Mouse (Mus musculus): ENCODE measurements at regions not wholly inside any gene's neighbourhood (a gene's known extent, or its start where the extent isn't known, plus 50 kb on each side); places are given as distances from the start of the nearest gene placed in this dataset.

GRCm38 (mm10) chr5:83410221-83410620 is 55.2 kb upstream of the Tecrl start:
- H3K4me3 ChIP-seq, result no peak overlapping the region
- no peak overlapping the region for H3K27ac ChIP-seq
- no peaks in the 10 kb centered on the region for H3K27me3 ChIP-seq (ENCODE audit: control insufficient read depth, insufficient read depth, low read length)
- H3K79me2 ChIP-seq (replicated peaks; ENCODE audit: control insufficient read depth, insufficient read depth, low read length), result no peaks in the 10 kb centered on the region
- no peak for DNase-seq
- WGBS, result 47% methylated on average over 2 of the region's 2 CpGs
- no peaks in the 10 kb centered on the region for H3K4me1 ChIP-seq (ENCODE audit: control insufficient read depth, insufficient read depth, low read length)
- intact Hi-C loops (cut with DNase I), result no loop called here
- TF ChIP-seq EP300 (IDR thresholded peaks at IDR 0.05; ENCODE audit: insufficient read depth, low read depth, low read length) (no peak), POLR2A (IDR thresholded peaks at IDR 0.05; ENCODE audit: insufficient read depth, low read depth, low read length) (no peak), CTCF (IDR thresholded peaks at IDR 0.05) (no peak)
- no peaks in the 10 kb centered on the region for H3K36me3 ChIP-seq (ENCODE audit: control insufficient read depth, insufficient read depth, low read length)
- H3K9ac ChIP-seq (ENCODE audit: low read depth, low read length), result no peak overlapping the region

DNA sequence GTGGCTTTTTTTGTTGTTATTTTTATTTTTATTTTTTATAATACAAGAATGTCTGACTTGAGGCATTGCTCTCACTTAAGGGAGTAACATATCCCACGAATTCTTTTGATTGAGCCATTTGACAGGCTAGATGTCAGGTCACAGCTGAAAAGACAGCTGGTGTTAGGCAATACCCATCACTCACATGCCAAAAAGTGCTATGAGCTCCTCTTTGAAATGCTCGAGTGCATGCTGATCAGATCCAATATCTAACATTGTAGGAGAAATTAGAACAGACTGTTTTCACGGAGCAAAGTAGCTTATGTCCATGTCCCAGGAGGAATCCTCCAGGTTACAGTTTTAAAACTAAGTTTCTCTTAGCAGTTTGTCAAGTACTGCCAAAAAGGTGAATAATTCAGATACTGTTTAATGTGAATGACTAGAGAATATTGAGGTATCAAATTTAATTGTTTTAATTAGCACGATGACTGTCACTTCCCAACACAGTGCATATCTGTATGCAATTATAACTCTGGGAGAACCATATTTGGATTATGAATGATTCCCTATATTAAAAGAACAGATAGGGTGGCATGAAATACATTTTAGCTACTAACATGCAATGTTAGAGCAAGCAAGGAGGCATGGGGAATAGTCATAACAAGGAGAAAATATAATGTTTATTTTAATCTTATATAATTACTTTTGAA is 50.4 kb upstream of the Tecrl start:
- no peak overlapping the region for H3K27ac ChIP-seq
- 59% methylated on average over 4 of the region's 4 CpGs for WGBS
- TF ChIP-seq POLR2A (IDR thresholded peaks at IDR 0.05; ENCODE audit: insufficient read depth, low read depth, low read length) (no peak), EP300 (IDR thresholded peaks at IDR 0.05; ENCODE audit: insufficient read depth, low read depth, low read length) (no peak), CTCF (IDR thresholded peaks at IDR 0.05) (no peak)
- H3K4me3 ChIP-seq, result no peak overlapping the region
- H3K27me3 ChIP-seq (ENCODE audit: control insufficient read depth, insufficient read depth, low read length), result no peaks in the 10 kb centered on the region
- no peaks in the 10 kb centered on the region for H3K79me2 ChIP-seq (replicated peaks; ENCODE audit: control insufficient read depth, insufficient read depth, low read length)
- intact Hi-C loops (cut with DNase I), result no loop called here
- H3K4me1 ChIP-seq (ENCODE audit: control insufficient read depth, insufficient read depth, low read length), result no peaks in the 10 kb centered on the region
- H3K9ac ChIP-seq (ENCODE audit: low read depth, low read length), result no peak overlapping the region
- DNase-seq, result no peak
- H3K36me3 ChIP-seq (ENCODE audit: control insufficient read depth, insufficient read depth, low read length), result no peaks in the 10 kb centered on the region

Small RNA genes in the stretch of these regions (microRNA-seq; reads per million reads assigned to microRNA genes)
- 0 reads per million in 2 experiments for gene Gm44303

All from heart, adult 2 months (tissue).